Mouse (Mus musculus) limb, embryonic 14.5 days (tissue): Measurements from ENCODE around the gene Klhl13. TPM values are rescaled to one million over a fixed set of nuclear protein-coding genes. Genes with fewer than 3 reads are reported as not detected.
A peak's percentile ranks its signal among the peaks of the same experiment; 100 is the strongest.

Experiments used
- ATAC-seq: fragments of 200-750 bp; cut with Nextera tagmentation; 2 replicates; pipeline ENCODE4 v1.8.0; 2017; ENCODE audit warnings: low read depth, moderate number of reproducible peaks, moderate TSS enrichment; ENCODE audit not compliant: low FRiP score
- DNase-seq: peaks from one replicate; pipeline ENCODE4 v3.0.0-alpha.2; 2015; ENCODE audit warnings: low spot score
- H3K27ac ChIP-seq: fragments of 300-500 bp; sonication (generic); replicated peaks from 2 replicates; pipeline ENCODE4 v1.5.1; 2014; ENCODE audit warnings: low read depth, mild to moderate bottlenecking, low read length, moderate library complexity, mixed read lengths
- H3K27me3 ChIP-seq: fragments of 300-500 bp; sonication (generic); 2 replicates; pipeline ENCODE4 v1.6.1; 2014; ENCODE audit warnings: low read length, mixed read lengths; ENCODE audit not compliant: control insufficient read depth, insufficient read depth
- H3K36me3 ChIP-seq: fragments of 300-500 bp; sonication (generic); 2 replicates; pipeline ENCODE4 v1.6.1; 2014; ENCODE audit warnings: mild to moderate bottlenecking, low read length, moderate library complexity, mixed read lengths; ENCODE audit not compliant: control insufficient read depth, insufficient read depth
- H3K4me1 ChIP-seq: fragments of 300-500 bp; sonication (generic); 2 replicates; pipeline ENCODE4 v1.6.1; 2014; ENCODE audit warnings: antibody characterized with exemption, low read length, mixed read lengths; ENCODE audit not compliant: control insufficient read depth, insufficient read depth
- H3K4me2 ChIP-seq: fragments of 300-500 bp; sonication (generic); replicated peaks from 2 replicates; pipeline ENCODE4 v1.6.1; 2014; ENCODE audit warnings: low read depth, mild to moderate bottlenecking, low read length, moderate library complexity; ENCODE audit not compliant: severe bottlenecking
- H3K4me3 ChIP-seq: fragments of 300-500 bp; sonication (generic); replicated peaks from 2 replicates; pipeline ENCODE4 v1.5.1; 2014; ENCODE audit warnings: low read length
- H3K9ac ChIP-seq: fragments of 300-500 bp; sonication (generic); 2 replicates; pipeline ENCODE4 v1.6.1; 2014; ENCODE audit warnings: mild to moderate bottlenecking, low read depth, low read length, moderate library complexity; ENCODE audit not compliant: severe bottlenecking
- H3K9me3 ChIP-seq: fragments of 300-500 bp; sonication (generic); 2 replicates; pipeline ENCODE4 v1.6.1; 2016; ENCODE audit warnings: low read length; ENCODE audit not compliant: control insufficient read depth
- POLR2A ChIP-seq: fragments of 200-500 bp; IDR thresholded peaks from 2 replicates; pipeline ENCODE4 v1.8.0; 2012; ENCODE audit warnings: inconsistent platforms, mild to moderate bottlenecking, moderate library complexity, borderline replicate concordance; ENCODE audit not compliant: insufficient read depth, insufficient read length; ENCODE audit errors: extremely low read depth
- WGBS: fragments of 180-500 bp; shearing (Covaris S2); extraction: QIAGEN DNeasy Blood & Tissue Kit; methylation state at CpG from one replicate; pipeline ENCODE4 v1.1.7; 2014; 5-methylcytosine and 5-hydroxymethylcytosine counted together
- polyA plus RNA-seq, 2 experiments: library from polyadenylated mRNA; depleted of rRNA in 1 of 2; stranded (reverse) in 1 of 2; unstranded in 1 of 2; fragments of >200 nt; fragmentation: Nextera tagmentation in 1 of 2; extraction: Ambion mirVana in 1 of 2; gene quantifications; 2 replicates each; pipeline versions ENCODE4 v1.2.1 to v1.2.3; 2012 to 2014

Klhl13 gene
- polyA plus RNA-seq (2012; rRNA removed) (70.2 and 70.5 TPM in 2 replicates), polyA plus RNA-seq (2014; fragmentation: Nextera tagmentation; extraction: Ambion mirVana) (94.5 and 110 TPM in 2 replicates)

DNA sequence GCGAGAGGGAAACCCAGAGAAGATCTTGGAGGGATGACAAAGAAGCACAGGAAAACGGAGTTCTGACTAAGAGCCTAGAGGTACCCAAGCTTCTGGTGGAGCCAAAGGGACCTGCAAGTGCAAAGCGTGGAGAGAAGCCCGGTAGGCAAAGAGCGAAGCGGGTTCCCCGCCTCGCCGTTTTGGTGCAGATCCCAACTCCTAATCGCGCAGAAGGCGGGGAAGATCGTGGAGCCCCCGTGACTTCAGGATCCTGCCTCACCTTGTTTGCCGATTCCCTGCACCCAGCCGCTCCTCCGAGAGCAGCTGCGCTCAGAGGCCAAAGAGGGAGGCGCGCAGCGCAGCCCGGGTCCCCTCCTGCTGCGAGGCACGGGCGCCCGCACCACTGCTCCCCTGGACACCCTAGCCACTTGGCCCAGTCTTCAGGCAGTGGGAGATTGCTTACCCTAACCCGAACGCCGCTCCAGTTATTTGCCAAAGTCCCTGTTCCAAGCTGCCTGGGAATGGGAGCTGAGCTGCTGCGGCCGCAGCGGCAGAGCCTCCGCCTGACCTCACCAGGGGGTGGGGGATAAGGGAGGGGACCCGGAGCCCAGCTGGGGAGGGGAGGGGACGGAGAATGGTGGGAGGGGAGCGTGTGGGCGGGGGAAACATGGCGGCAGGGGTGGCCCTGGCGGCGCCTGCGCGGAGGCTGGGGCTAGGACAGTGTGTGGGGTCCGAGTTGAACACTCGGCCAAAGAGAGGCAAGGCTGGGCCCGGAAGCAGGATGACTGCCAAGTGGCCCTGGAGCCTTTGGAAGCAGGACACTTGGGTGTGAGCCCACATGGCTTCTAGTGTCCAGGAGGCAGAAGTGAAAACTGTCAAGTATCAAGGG lies at the start of gene Klhl13:
TSS of gene Klhl13 (minus strand) at position 569 of the 868 bp plus-strand sequence.
- H3K4me3 ChIP-seq: peak within 1 kb of the TSS; percentile 54
- TF ChIP-seq POLR2A: no peak
- peak within 1 kb of the TSS; percentile 66 for H3K9ac ChIP-seq
- H3K4me1 ChIP-seq: no peaks in the 10 kb centered on the region
- no peaks in the 10 kb centered on the region for H3K36me3 ChIP-seq
- H3K27me3 ChIP-seq: no peaks in the 10 kb centered on the region
- WGBS: 13% methylated on average over 26 of the region's 45 CpGs
- no peaks in the 10 kb centered on the region for H3K9me3 ChIP-seq
- peak within 1 kb of the TSS; percentile 33 for H3K4me2 ChIP-seq
- DNase-seq (peak; percentile 38), ATAC-seq (peak; percentile 88)
- H3K27ac ChIP-seq: peak within 1 kb of the TSS; percentile 84

GRCm38 (mm10) chrX:23409296-23410149 lies 44.6 kb upstream of the Klhl13 start:
- no peak overlapping the region for H3K27ac ChIP-seq
- H3K4me1 ChIP-seq: no peaks in the 10 kb centered on the region
- no peak for TF ChIP-seq POLR2A
- no peak for DNase-seq
- H3K4me2 ChIP-seq: no peak overlapping the region
- ATAC-seq: no peak
- no peaks in the 10 kb centered on the region for H3K36me3 ChIP-seq
- H3K27me3 ChIP-seq: no peaks in the 10 kb centered on the region
- WGBS: 69% methylated on average over 4 of the region's 4 CpGs
- no peaks in the 10 kb centered on the region for H3K9me3 ChIP-seq
- no peak overlapping the region for H3K9ac ChIP-seq
- H3K4me3 ChIP-seq: no peak overlapping the region

DNA sequence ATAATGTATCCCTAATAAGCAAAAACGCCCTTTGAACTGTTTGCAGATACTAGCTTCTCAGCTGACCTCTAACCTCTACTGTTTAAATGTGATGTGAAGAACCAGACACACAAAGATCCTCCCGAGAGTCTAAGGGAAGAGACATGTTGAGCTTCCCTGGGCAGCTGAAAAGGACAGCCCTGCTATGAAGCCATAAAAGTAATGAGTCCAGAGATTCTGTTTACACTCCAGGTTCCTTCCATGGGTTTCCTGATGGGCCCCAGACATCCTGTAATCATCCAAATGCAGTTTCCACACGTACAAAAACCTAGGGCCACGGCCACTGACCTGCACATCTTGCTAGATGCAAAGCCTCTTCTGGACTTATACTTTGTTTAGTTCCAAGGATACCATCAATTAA lies 23.8 kb upstream of the Klhl13 start:
- no peak for DNase-seq

DNA sequence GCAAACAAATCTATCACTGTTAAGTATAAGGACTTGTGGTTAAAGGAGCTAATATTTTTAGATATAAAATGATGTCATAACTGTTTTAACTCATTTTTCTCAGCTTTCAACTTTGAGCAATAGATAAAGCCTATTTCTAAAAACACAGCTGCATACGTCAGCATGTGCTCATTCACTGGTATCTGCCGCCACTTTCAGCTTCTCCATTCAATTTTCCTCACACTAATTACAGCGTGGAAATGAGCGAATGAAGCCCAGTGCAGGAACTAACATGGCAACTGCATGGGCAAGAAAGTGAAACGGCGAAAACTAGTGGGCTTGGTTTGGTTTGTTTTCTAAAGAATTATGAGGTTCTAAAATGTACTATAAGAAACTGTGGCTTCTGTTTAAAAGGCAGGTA lies 1.4 kb downstream of the Klhl13 start:
- Histone ChIP-seq H3K27ac (no peak overlapping the region), H3K4me2 (peak overlapping the region; percentile 33), H3K36me3 (no peaks in the 10 kb centered on the region), H3K4me3 (peak overlapping the region; percentile 54), H3K27me3 (no peaks in the 10 kb centered on the region), H3K4me1 (no peaks in the 10 kb centered on the region), H3K9me3 (no peaks in the 10 kb centered on the region), H3K9ac (no peak overlapping the region)
- DNase-seq: no peak
- TF ChIP-seq POLR2A: no peak
- no peak for ATAC-seq
- 53% methylated on average over 6 of the region's 6 CpGs for WGBS

More for the DNA sequence above, 23.8 kb upstream of the Klhl13 start:
- Histone ChIP-seq H3K4me1 (no peaks in the 10 kb centered on the region), H3K27ac (no peak overlapping the region), H3K27me3 (no peaks in the 10 kb centered on the region), H3K4me3 (no peak overlapping the region), H3K9me3 (no peaks in the 10 kb centered on the region), H3K36me3 (no peaks in the 10 kb centered on the region), H3K4me2 (no peak overlapping the region), H3K9ac (no peak overlapping the region)
- ATAC-seq: no peak
- 55% methylated on average over 4 of the region's 4 CpGs for WGBS
- no peak for TF ChIP-seq POLR2A

GRCm38 (mm10) chrX:23360446-23360845 lies 4.4 kb downstream of the Klhl13 start:
- DNase-seq (no peak), ATAC-seq (no peak)
- WGBS: 81% methylated on average over 3 of the region's 3 CpGs
- no peak overlapping the region for H3K4me2 ChIP-seq
- H3K9me3 ChIP-seq: no peaks in the 10 kb centered on the region
- H3K4me3 ChIP-seq: no peak overlapping the region
- H3K4me1 ChIP-seq: no peaks in the 10 kb centered on the region
- H3K27me3 ChIP-seq: no peaks in the 10 kb centered on the region
- no peaks in the 10 kb centered on the region for H3K36me3 ChIP-seq
- H3K27ac ChIP-seq: no peak overlapping the region
- TF ChIP-seq POLR2A: no peak
- no peak overlapping the region for H3K9ac ChIP-seq
